Mouse (Mus musculus) kidney, adult 2 months (tissue): ENCODE measurements around the gene Cers1.

Source experiments
- CTCF ChIP-seq: fragments of 200-500 bp; conservative IDR thresholded peaks from 2 replicates; pipeline ENCODE4 v1.5.1; 2011; ENCODE audit warnings: low read depth, mild to moderate bottlenecking, control low read depth, low read length, moderate library complexity, mixed read lengths; ENCODE audit not compliant: insufficient read depth, insufficient read length
- POLR2A ChIP-seq: fragments of 200-500 bp; IDR thresholded peaks from one replicate; pipeline ENCODE4 v1.6.1; 2011; ENCODE audit warnings: low read depth, low read length, control low read depth

- TF ChIP-seq CTCF = no peak
- no peak for TF ChIP-seq POLR2A
Measured at GRCm38 (mm10) chr8:70302901-70303300, 12.7 kb upstream of the Cers1 start.
